Mouse (Mus musculus) stomach, embryonic 14.5 days (tissue): Measurements from ENCODE around the gene Cfdp1. TPM values are rescaled to one million over a fixed set of nuclear protein-coding genes. Genes with fewer than 3 reads are reported as not detected.
A peak's percentile ranks its signal among the peaks of the same experiment; 100 is the strongest.

Source experiments
- ATAC-seq: fragments of 200-750 bp; cut with Nextera tagmentation; 2 replicates; pipeline ENCODE4 v1.8.0; 2017; ENCODE audit warnings: low read depth, moderate TSS enrichment; ENCODE audit not compliant: insufficient number of reproducible peaks, insufficient read depth, low FRiP score
- H3K27ac ChIP-seq: fragments of 300-500 bp; sonication (generic); 2 replicates; pipeline ENCODE4 v1.5.1; 2014; ENCODE audit warnings: mild to moderate bottlenecking, low read length, moderate library complexity, mixed read lengths
- H3K27me3 ChIP-seq: fragments of 300-500 bp; sonication (generic); 2 replicates; pipeline ENCODE4 v1.6.1; 2014; ENCODE audit warnings: low read length, control low read depth, mixed read lengths; ENCODE audit not compliant: control insufficient read depth, insufficient read depth
- H3K36me3 ChIP-seq: fragments of 300-500 bp; sonication (generic); 2 replicates; pipeline ENCODE4 v1.6.1; 2014; ENCODE audit warnings: mild to moderate bottlenecking, control low read depth, low read length, moderate library complexity, mixed read lengths; ENCODE audit not compliant: control insufficient read depth, insufficient read depth
- H3K4me1 ChIP-seq: fragments of 300-500 bp; sonication (generic); 2 replicates; pipeline ENCODE4 v1.6.1; 2014; ENCODE audit warnings: low read length, control low read depth, mixed read lengths; ENCODE audit not compliant: control insufficient read depth, insufficient read depth
- H3K4me2 ChIP-seq: fragments of 300-500 bp; sonication (generic); replicated peaks from 2 replicates; pipeline ENCODE4 v1.6.1; 2014; ENCODE audit warnings: low read depth, low read length, control low read depth
- H3K4me3 ChIP-seq: fragments of 300-500 bp; sonication (generic); 2 replicates; pipeline ENCODE4 v1.5.1; 2014; ENCODE audit warnings: low read depth, low read length, control low read depth
- H3K9ac ChIP-seq: fragments of 300-500 bp; sonication (generic); replicated peaks from 2 replicates; pipeline ENCODE4 v1.6.1; 2014; ENCODE audit warnings: low read depth, mild to moderate bottlenecking, control low read depth, low read length, moderate library complexity, mixed read lengths
- H3K9me3 ChIP-seq: fragments of 300-500 bp; sonication (generic); 2 replicates; pipeline ENCODE4 v1.6.1; 2016; ENCODE audit warnings: low read depth, low read length, control low read depth; ENCODE audit not compliant: control insufficient read depth
- WGBS: fragments of 180-500 bp; shearing (Covaris S2); extraction: QIAGEN DNeasy Blood & Tissue Kit; methylation state at CpG from one replicate; pipeline ENCODE4 v1.1.7; 2014; 5-methylcytosine and 5-hydroxymethylcytosine counted together
- polyA plus RNA-seq: library from polyadenylated mRNA; unstranded; fragments of >200 nt; fragmentation: Nextera tagmentation; extraction: Ambion mirVana; gene quantifications from 2 replicates; pipeline ENCODE4 v1.2.1, GENCODE M21; 2014

Gene Cfdp1
- polyA plus RNA-seq, 1 experiment from 2014 or later = 215 TPM

DNA sequence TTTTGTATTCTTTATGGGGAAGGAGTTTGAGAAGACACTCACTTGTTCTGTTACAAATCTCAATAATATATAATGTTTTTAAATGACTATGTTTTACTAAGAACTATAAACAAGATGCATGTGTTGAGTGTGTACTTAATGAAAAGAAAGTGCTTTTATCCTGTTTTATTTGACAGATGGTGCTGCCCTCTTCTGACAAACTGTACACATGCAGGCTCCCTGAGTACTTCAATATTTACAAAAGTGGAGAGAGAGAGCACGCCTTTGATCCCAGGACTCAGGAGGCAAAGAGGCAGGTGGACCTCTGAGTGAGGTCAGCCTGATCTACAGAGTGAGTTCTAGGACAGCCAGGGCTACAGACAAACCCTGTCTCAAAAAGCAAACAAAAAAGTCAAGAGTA, 18.6 kb downstream of the Cfdp1 start:
- Histone ChIP-seq H3K9ac (no peak overlapping the region), H3K27me3 (no peaks in the 10 kb centered on the region), H3K4me2 (no peak overlapping the region), H3K36me3 (peaks cover 45% of the 10 kb centered on the region), H3K4me1 (no peaks in the 10 kb centered on the region), H3K9me3 (no peaks in the 10 kb centered on the region), H3K4me3 (no peak overlapping the region), H3K27ac (no peak overlapping the region)
- no peak for ATAC-seq
- WGBS = 22% methylated on average over 1 of the region's 1 CpGs

- Histone ChIP-seq H3K4me1 (no peaks in the 10 kb centered on the region), H3K4me3 (no peak overlapping the region), H3K9ac (no peak overlapping the region), H3K27ac (no peak overlapping the region), H3K36me3 (peaks cover 37% of the 10 kb centered on the region), H3K9me3 (no peaks in the 10 kb centered on the region), H3K4me2 (no peak overlapping the region), H3K27me3 (no peaks in the 10 kb centered on the region)
- no peak for ATAC-seq
- 62% methylated on average over 6 of the region's 6 CpGs for WGBS
Measured at GRCm38 (mm10) chr8:111834011-111834410, 20.1 kb downstream of the Cfdp1 start.

DNA sequence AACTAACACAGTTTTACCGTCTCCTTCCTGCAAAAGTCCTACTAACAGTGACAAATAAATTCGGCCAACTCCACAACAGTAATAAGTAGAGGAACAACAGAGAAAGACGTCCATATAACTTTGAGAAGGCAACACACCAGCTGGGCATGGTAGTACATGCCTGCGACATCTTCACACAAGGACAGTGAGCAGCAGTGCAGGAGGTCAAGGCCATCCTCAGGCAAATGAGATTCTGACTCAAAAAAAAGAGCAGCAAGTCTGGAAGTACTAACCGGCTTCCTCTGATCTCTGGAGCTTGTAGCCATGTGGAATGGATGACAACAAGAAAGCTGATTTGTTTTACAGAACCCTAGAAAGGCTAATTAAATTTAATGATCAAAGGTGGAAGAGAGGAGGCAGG, 21.1 kb downstream of the Cfdp1 start:
- peaks cover 35% of the 10 kb centered on the region for H3K36me3 ChIP-seq
- no peak overlapping the region for H3K4me3 ChIP-seq
- no peak overlapping the region for H3K9ac ChIP-seq
- H3K27ac ChIP-seq = no peak overlapping the region
- H3K27me3 ChIP-seq = no peaks in the 10 kb centered on the region
- no peak overlapping the region for H3K4me2 ChIP-seq
- no peaks in the 10 kb centered on the region for H3K9me3 ChIP-seq
- no peak for ATAC-seq
- H3K4me1 ChIP-seq = no peaks in the 10 kb centered on the region
- 78% methylated on average over 5 of the region's 5 CpGs for WGBS

GRCm38 (mm10) chr8:111831996-111832395, 22.1 kb downstream of the Cfdp1 start:
- Histone ChIP-seq H3K27ac (no peak overlapping the region), H3K4me2 (no peak overlapping the region), H3K4me3 (no peak overlapping the region), H3K27me3 (no peaks in the 10 kb centered on the region), H3K9ac (no peak overlapping the region), H3K36me3 (peaks cover 33% of the 10 kb centered on the region), H3K4me1 (no peaks in the 10 kb centered on the region), H3K9me3 (no peaks in the 10 kb centered on the region)
- no peak for ATAC-seq
- 81% methylated on average over 4 of the region's 4 CpGs for WGBS

DNA sequence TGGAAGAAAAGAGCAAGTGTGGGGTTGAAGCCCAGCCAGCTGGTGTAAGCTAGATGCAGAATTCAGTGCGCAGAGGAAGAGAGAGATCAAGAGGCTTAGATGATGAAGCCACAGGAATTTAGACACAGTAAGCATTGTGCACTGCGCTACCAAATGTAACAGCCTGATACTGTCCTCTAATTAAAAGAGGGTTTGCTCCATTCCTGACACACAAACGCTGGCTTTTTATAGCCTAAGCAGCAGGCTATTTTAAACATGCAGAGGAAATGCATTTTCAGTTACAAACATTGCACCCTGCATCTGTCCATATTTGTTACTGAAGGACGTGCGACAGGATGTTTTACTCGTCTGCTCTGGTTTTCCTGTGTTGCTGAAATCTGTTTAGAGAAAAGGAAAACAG, 25.5 kb downstream of the Cfdp1 start:
- H3K36me3 ChIP-seq = peaks cover 31% of the 10 kb centered on the region
- H3K4me3 ChIP-seq = no peak overlapping the region
- peak overlapping the region; percentile 87 for H3K27ac ChIP-seq
- no peaks in the 10 kb centered on the region for H3K9me3 ChIP-seq
- WGBS = 59% methylated on average over 6 of the region's 6 CpGs
- no peaks in the 10 kb centered on the region for H3K27me3 ChIP-seq
- no peak overlapping the region for H3K4me2 ChIP-seq
- no peak overlapping the region for H3K9ac ChIP-seq
- ATAC-seq = 0 out of 2 replicates have a peak, but pooled peaks have one; percentile 37
- H3K4me1 ChIP-seq = no peaks in the 10 kb centered on the region

DNA sequence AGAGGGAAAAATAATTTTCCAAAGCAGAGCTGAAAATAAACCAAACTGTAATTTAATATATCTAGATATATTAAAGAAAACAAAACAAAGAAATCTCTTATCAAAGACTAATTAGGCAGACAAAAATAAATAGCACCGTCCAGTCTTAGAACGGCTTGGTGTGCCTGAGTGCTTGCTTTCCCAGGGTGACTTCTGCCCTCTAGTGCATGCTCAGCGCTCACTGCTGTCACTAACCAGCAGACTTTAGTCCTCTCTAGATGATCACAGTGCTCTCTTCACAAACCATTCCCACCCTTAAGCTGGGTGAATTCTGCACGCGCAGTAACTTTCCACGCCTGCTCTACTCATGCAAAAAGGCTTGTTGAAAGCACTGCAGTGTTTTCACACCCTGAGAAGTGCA, 28.9 kb downstream of the Cfdp1 start:
- H3K4me3 ChIP-seq = no peak overlapping the region
- H3K4me1 ChIP-seq = no peaks in the 10 kb centered on the region
- H3K27me3 ChIP-seq = no peaks in the 10 kb centered on the region
- 64% methylated on average over 6 of the region's 6 CpGs for WGBS
- H3K9me3 ChIP-seq = no peaks in the 10 kb centered on the region
- H3K4me2 ChIP-seq = no peak overlapping the region
- no peak overlapping the region for H3K27ac ChIP-seq
- H3K9ac ChIP-seq = no peak overlapping the region
- H3K36me3 ChIP-seq = peaks cover 33% of the 10 kb centered on the region
- no peak for ATAC-seq

GRCm38 (mm10) chr8:111824334-111824733, 29.8 kb downstream of the Cfdp1 start:
- Histone ChIP-seq H3K4me1 (no peaks in the 10 kb centered on the region), H3K27me3 (no peaks in the 10 kb centered on the region), H3K36me3 (peaks cover 36% of the 10 kb centered on the region), H3K9ac (no peak overlapping the region), H3K27ac (no peak overlapping the region), H3K9me3 (no peaks in the 10 kb centered on the region), H3K4me3 (no peak overlapping the region), H3K4me2 (no peak overlapping the region)
- no peak for ATAC-seq
- WGBS = 98% methylated on average over 5 of the region's 5 CpGs

GRCm38 (mm10) chr8:111821199-111821598, 32.9 kb downstream of the Cfdp1 start:
- H3K36me3 ChIP-seq = peaks cover 23% of the 10 kb centered on the region
- H3K27me3 ChIP-seq = no peaks in the 10 kb centered on the region
- ATAC-seq = no peak
- 84% methylated on average over 10 of the region's 10 CpGs for WGBS
- H3K27ac ChIP-seq = no peak overlapping the region
- no peak overlapping the region for H3K4me3 ChIP-seq
- no peak overlapping the region for H3K4me2 ChIP-seq
- H3K9me3 ChIP-seq = no peaks in the 10 kb centered on the region
- no peak overlapping the region for H3K9ac ChIP-seq
- no peaks in the 10 kb centered on the region for H3K4me1 ChIP-seq

GRCm38 (mm10) chr8:111820691-111821090, 33.4 kb downstream of the Cfdp1 start:
- WGBS = 85% methylated on average over 4 of the region's 4 CpGs
- H3K4me3 ChIP-seq = no peak overlapping the region
- H3K9me3 ChIP-seq = no peaks in the 10 kb centered on the region
- no peak overlapping the region for H3K4me2 ChIP-seq
- ATAC-seq = no peak
- no peak overlapping the region; the same call in 1 of the 2 replicates for H3K27ac ChIP-seq
- H3K9ac ChIP-seq = no peak overlapping the region
- H3K36me3 ChIP-seq = peaks cover 23% of the 10 kb centered on the region
- no peaks in the 10 kb centered on the region for H3K4me1 ChIP-seq
- H3K27me3 ChIP-seq = no peaks in the 10 kb centered on the region
